Mouse (Mus musculus): ENCODE results near the gene Fam214a.

- TF ChIP-seq CTCF (IDR thresholded peaks at IDR 0.05; ENCODE audit: low read depth, low read length), result no peak
- no peak for TF ChIP-seq POLR2A (IDR thresholded peaks at IDR 0.05; ENCODE audit: extremely low read depth, insufficient read depth, low read length)
Observed at GRCm38 (mm10) chr9:75016591-75016990, 63.9 kb downstream of the Fam214a start.
